Mouse (Mus musculus): ENCODE measurements at regions not wholly inside any gene's neighbourhood (a gene's known extent, or its start where the extent isn't known, plus 50 kb on each side); places are given as distances from the start of the nearest gene placed in this dataset.

- Histone ChIP-seq H3K4me2 (ENCODE audit: low read depth, low read length) (peak overlapping the region; percentile 59), H3K36me3 (ENCODE audit: control insufficient read depth, insufficient read depth, low read length) (no peaks in the 10 kb centered on the region), H3K27me3 (replicated peaks; ENCODE audit: control insufficient read depth, insufficient read depth, low read length) (no peaks in the 10 kb centered on the region), H3K4me3 (ENCODE audit: low read depth, low read length) (peak overlapping the region; percentile 23), H3K27ac (replicated peaks; ENCODE audit: low read depth, low read length) (peak overlapping the region; percentile 44; the same call in 1 of the 2 replicates), H3K9me3 (ENCODE audit: control insufficient read depth, low read length) (peaks cover 9% of the 10 kb centered on the region), H3K4me1 (ENCODE audit: control insufficient read depth, insufficient read depth, low read length) (peaks cover 7% of the 10 kb centered on the region), H3K9ac (ENCODE audit: low read depth, low read length) (peak overlapping the region; percentile 45)
- 14% methylated on average over 21 of the region's 22 CpGs for WGBS
- ATAC-seq (ENCODE audit: low read depth) (peak; percentile 67; the same call in 1 of the 2 replicates), DNase-seq (ENCODE audit: low spot score) (peak; percentile 75)
These were observed 110.8 kb downstream of the Map3k7 start for GRCm38 (mm10) chr4:32074399-32075296.

- Histone ChIP-seq H3K36me3 (ENCODE audit: control insufficient read depth, insufficient read depth, low read length) (no peaks in the 10 kb centered on the region), H3K4me2 (ENCODE audit: low read depth, low read length) (no peak overlapping the region), H3K27me3 (replicated peaks; ENCODE audit: control insufficient read depth, insufficient read depth, low read length) (no peaks in the 10 kb centered on the region), H3K9me3 (ENCODE audit: control insufficient read depth, low read length) (no peaks in the 10 kb centered on the region), H3K9ac (ENCODE audit: low read depth, low read length) (no peak overlapping the region), H3K27ac (replicated peaks; ENCODE audit: low read depth, low read length) (no peak overlapping the region), H3K4me3 (ENCODE audit: low read depth, low read length) (no peak overlapping the region), H3K4me1 (ENCODE audit: control insufficient read depth, insufficient read depth, low read length) (peaks cover 7% of the 10 kb centered on the region)
- 53% methylated on average over 12 of the region's 12 CpGs for WGBS
- ATAC-seq (ENCODE audit: low read depth), result peak; percentile 52
- DNase-seq (ENCODE audit: low spot score), result no peak
These were observed 112.6 kb downstream of the Map3k7 start for GRCm38 (mm10) chr4:32076391-32076925.

GRCm38 (mm10) chr4:32083456-32083855 lies 119.6 kb downstream of the Map3k7 start:
- no peak overlapping the region for H3K9ac ChIP-seq (ENCODE audit: low read depth, low read length)
- no peaks in the 10 kb centered on the region for H3K36me3 ChIP-seq (ENCODE audit: control insufficient read depth, insufficient read depth, low read length)
- peak; percentile 62; the same call in 1 of the 2 replicates for ATAC-seq (ENCODE audit: low read depth)
- H3K27me3 ChIP-seq (replicated peaks; ENCODE audit: control insufficient read depth, insufficient read depth, low read length), result no peaks in the 10 kb centered on the region
- H3K9me3 ChIP-seq (ENCODE audit: control insufficient read depth, low read length), result no peaks in the 10 kb centered on the region
- no peaks in the 10 kb centered on the region for H3K4me1 ChIP-seq (ENCODE audit: control insufficient read depth, insufficient read depth, low read length)
- H3K27ac ChIP-seq (replicated peaks; ENCODE audit: low read depth, low read length), result no peak overlapping the region
- peak; percentile 45 for DNase-seq (ENCODE audit: low spot score)
- H3K4me3 ChIP-seq (ENCODE audit: low read depth, low read length), result no peak overlapping the region
- no peak overlapping the region for H3K4me2 ChIP-seq (ENCODE audit: low read depth, low read length)
- 30% methylated on average over 8 of the region's 8 CpGs for WGBS

GRCm38 (mm10) chr4:32084250-32084869 lies 120.5 kb downstream of the Map3k7 start:
- H3K4me2 ChIP-seq (ENCODE audit: low read depth, low read length), result no peak overlapping the region
- no peak overlapping the region for H3K4me3 ChIP-seq (ENCODE audit: low read depth, low read length)
- WGBS, result 89% methylated on average over 10 of the region's 10 CpGs
- no peak overlapping the region for H3K27ac ChIP-seq (replicated peaks; ENCODE audit: low read depth, low read length)
- ATAC-seq (ENCODE audit: low read depth) (no peak), DNase-seq (ENCODE audit: low spot score) (no peak)
- no peaks in the 10 kb centered on the region for H3K27me3 ChIP-seq (replicated peaks; ENCODE audit: control insufficient read depth, insufficient read depth, low read length)
- H3K4me1 ChIP-seq (ENCODE audit: control insufficient read depth, insufficient read depth, low read length), result no peaks in the 10 kb centered on the region
- no peaks in the 10 kb centered on the region for H3K36me3 ChIP-seq (ENCODE audit: control insufficient read depth, insufficient read depth, low read length)
- no peaks in the 10 kb centered on the region for H3K9me3 ChIP-seq (ENCODE audit: control insufficient read depth, low read length)
- H3K9ac ChIP-seq (ENCODE audit: low read depth, low read length), result no peak overlapping the region

- 93% methylated on average over 2 of the region's 2 CpGs for WGBS
- H3K9me3 ChIP-seq (ENCODE audit: control insufficient read depth, low read length), result no peaks in the 10 kb centered on the region
- no peak overlapping the region for H3K27ac ChIP-seq (replicated peaks; ENCODE audit: low read depth, low read length)
- H3K27me3 ChIP-seq (replicated peaks; ENCODE audit: control insufficient read depth, insufficient read depth, low read length), result no peaks in the 10 kb centered on the region
- no peaks in the 10 kb centered on the region for H3K36me3 ChIP-seq (ENCODE audit: control insufficient read depth, insufficient read depth, low read length)
- no peak for DNase-seq (ENCODE audit: low spot score)
- H3K4me3 ChIP-seq (ENCODE audit: low read depth, low read length), result no peak overlapping the region
- no peaks in the 10 kb centered on the region for H3K4me1 ChIP-seq (ENCODE audit: control insufficient read depth, insufficient read depth, low read length)
- no peak overlapping the region for H3K9ac ChIP-seq (ENCODE audit: low read depth, low read length)
- H3K4me2 ChIP-seq (ENCODE audit: low read depth, low read length), result no peak overlapping the region
- ATAC-seq (ENCODE audit: low read depth), result no peak
These were observed 121.1 kb downstream of the Map3k7 start for GRCm38 (mm10) chr4:32085040-32085439.

- Histone ChIP-seq H3K4me1 (ENCODE audit: control insufficient read depth, insufficient read depth, low read length) (no peaks in the 10 kb centered on the region), H3K4me2 (ENCODE audit: low read depth, low read length) (no peak overlapping the region), H3K4me3 (ENCODE audit: low read depth, low read length) (no peak overlapping the region), H3K9me3 (ENCODE audit: control insufficient read depth, low read length) (no peaks in the 10 kb centered on the region), H3K9ac (ENCODE audit: low read depth, low read length) (no peak overlapping the region), H3K27ac (replicated peaks; ENCODE audit: low read depth, low read length) (no peak overlapping the region), H3K36me3 (ENCODE audit: control insufficient read depth, insufficient read depth, low read length) (no peaks in the 10 kb centered on the region), H3K27me3 (replicated peaks; ENCODE audit: control insufficient read depth, insufficient read depth, low read length) (no peaks in the 10 kb centered on the region)
- no peak for ATAC-seq (ENCODE audit: low read depth)
- no peak for DNase-seq (ENCODE audit: low spot score)
- 86% methylated on average over 10 of the region's 10 CpGs for WGBS
These were observed 127.2 kb downstream of the Map3k7 start for GRCm38 (mm10) chr4:32091086-32091485.

- no peak overlapping the region for H3K4me3 ChIP-seq (ENCODE audit: low read depth, low read length)
- DNase-seq (ENCODE audit: low spot score) (no peak), ATAC-seq (ENCODE audit: low read depth) (no peak)
- H3K27me3 ChIP-seq (replicated peaks; ENCODE audit: control insufficient read depth, insufficient read depth, low read length), result no peaks in the 10 kb centered on the region
- no peak overlapping the region for H3K27ac ChIP-seq (replicated peaks; ENCODE audit: low read depth, low read length)
- H3K4me2 ChIP-seq (ENCODE audit: low read depth, low read length), result no peak overlapping the region
- H3K9ac ChIP-seq (ENCODE audit: low read depth, low read length), result no peak overlapping the region
- no peaks in the 10 kb centered on the region for H3K36me3 ChIP-seq (ENCODE audit: control insufficient read depth, insufficient read depth, low read length)
- H3K4me1 ChIP-seq (ENCODE audit: control insufficient read depth, insufficient read depth, low read length), result no peaks in the 10 kb centered on the region
- 96% methylated on average over 17 of the region's 17 CpGs for WGBS
- no peaks in the 10 kb centered on the region for H3K9me3 ChIP-seq (ENCODE audit: control insufficient read depth, low read length)
These were observed 128.6 kb downstream of the Map3k7 start for GRCm38 (mm10) chr4:32092320-32093041.

- WGBS, result 39% methylated on average over 9 of the region's 9 CpGs
- Histone ChIP-seq H3K4me3 (ENCODE audit: low read depth, low read length) (no peak overlapping the region), H3K27me3 (replicated peaks; ENCODE audit: control insufficient read depth, insufficient read depth, low read length) (no peaks in the 10 kb centered on the region)
These were observed 134.3 kb downstream of the Map3k7 start for GRCm38 (mm10) chr4:32098233-32098632.

More at GRCm38 (mm10) chr4:32098233-32098632, 134.3 kb downstream of the Map3k7 start:
- ATAC-seq (ENCODE audit: low read depth) (peak; percentile 65; the same call in 1 of the 2 replicates), DNase-seq (ENCODE audit: low spot score) (peak; percentile 55)
- no peaks in the 10 kb centered on the region for H3K9me3 ChIP-seq (ENCODE audit: control insufficient read depth, low read length)
- no peak overlapping the region for H3K9ac ChIP-seq (ENCODE audit: low read depth, low read length)
- H3K4me2 ChIP-seq (ENCODE audit: low read depth, low read length), result no peak overlapping the region
- H3K36me3 ChIP-seq (ENCODE audit: control insufficient read depth, insufficient read depth, low read length), result no peaks in the 10 kb centered on the region
- no peaks in the 10 kb centered on the region for H3K4me1 ChIP-seq (ENCODE audit: control insufficient read depth, insufficient read depth, low read length)
- no peak overlapping the region for H3K27ac ChIP-seq (replicated peaks; ENCODE audit: low read depth, low read length)
